Mouse (Mus musculus): Measurements from ENCODE around the gene Palm. TPM values are rescaled to one million over a fixed set of nuclear protein-coding genes. Genes with fewer than 3 reads are reported as not detected.
"Not testable (repeated sequence)": the region's sequence is repeated elsewhere in the genome, so short reads cannot be mapped to it uniquely, and the experiment has no call there.

Palm gene
- total RNA-seq (2022) = 100 to 1,000 TPM; 244 to 264 (median 260) TPM

DNA sequence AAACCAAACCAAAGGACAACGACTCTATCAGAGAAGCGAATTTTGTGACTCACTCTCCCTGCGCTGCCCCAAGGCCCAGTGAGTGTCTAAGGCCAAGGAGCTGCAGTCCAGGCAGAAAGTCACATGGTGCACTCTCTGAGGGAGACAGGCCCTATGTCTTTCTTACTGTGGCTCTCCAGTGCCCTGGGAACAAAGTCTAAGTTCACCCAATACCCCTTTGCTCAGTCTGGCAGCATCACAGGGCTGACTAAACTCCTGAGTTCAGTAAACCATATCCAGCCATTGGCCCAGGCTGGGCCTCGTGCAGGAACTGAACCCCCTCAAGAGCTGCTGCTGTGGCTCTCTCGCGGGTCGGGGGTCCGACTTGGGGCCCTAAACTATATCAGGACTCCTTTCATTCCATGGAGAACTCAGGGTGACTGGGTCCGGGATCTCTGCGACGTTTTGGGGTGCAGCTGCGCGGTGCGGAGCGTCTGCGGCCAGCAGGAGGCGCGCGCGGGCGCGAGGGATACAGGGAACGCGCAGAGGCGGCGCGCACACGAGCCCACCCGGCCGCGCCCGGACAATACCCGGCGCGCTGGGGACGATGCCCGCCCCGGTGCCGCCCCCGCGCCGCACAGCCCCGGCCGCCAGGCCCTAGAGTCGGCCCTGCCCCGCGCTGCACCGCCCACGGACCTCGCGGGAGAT, at the start of gene Palm:
Gene Palm, plus strand, starts transcription at position 522 of the 687 bp plus-strand sequence.
- peak; percentile 51 to 86 for DNase-seq (ENCODE audit: low spot score in 2 of 2)

DNA sequence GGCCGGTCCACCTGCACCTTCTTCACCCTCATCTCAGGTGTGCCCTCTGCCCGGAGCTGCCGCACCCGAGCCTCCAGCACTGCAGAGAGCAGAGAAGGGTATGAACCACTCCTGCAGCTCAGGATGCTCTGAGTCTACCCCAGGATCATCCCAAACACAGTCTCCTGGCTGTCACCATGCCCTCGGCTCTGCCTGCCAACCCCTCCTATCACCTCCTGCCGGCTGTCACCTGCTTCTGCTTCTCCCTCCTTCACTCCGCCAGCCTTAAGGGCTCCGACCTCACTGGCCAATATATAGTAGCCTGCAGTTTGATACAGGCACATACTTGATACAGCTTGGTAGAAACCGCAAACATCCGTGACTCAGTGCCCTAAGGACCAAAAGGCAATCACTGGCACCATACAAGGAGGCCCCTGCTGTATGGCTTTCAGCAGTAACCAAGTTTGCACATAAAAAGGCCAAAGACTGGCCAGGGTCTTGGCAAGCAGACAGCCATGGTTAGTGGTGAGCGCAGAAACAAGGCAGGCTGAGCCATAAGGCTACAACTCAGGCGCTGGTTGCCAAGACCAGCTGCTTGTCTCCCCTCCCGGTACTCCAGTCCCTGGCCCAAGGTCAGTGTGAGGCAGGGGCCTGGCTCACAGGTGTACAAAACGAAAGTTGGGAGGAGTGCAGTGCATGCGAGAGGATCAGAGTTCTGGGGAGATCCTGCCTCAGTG, 49.6 kb upstream of the Palm start:
- no peak for DNase-seq (ENCODE audit: low spot score in 2 of 2)

DNA sequence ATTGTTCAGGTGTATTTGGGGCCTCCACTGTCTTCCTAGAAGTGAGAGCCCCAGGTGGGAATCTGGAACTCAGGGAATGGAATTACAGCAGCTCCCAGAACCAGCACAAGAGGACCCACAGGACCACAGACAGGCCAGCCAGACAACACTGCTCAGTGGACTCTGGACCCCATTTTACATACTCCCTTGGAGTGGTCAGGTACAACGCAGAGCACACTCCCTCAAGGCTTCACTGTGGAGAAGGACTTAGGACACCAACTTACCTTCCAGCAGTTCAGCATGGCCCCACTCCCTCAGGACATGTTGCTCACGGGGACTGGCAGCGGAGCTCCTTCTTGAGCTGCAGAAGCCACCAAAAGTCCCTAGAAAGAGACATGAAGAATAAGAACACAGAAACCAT, 48.0 kb upstream of the Palm start:
- no peak for DNase-seq (ENCODE audit: low spot score in 2 of 2)

DNA sequence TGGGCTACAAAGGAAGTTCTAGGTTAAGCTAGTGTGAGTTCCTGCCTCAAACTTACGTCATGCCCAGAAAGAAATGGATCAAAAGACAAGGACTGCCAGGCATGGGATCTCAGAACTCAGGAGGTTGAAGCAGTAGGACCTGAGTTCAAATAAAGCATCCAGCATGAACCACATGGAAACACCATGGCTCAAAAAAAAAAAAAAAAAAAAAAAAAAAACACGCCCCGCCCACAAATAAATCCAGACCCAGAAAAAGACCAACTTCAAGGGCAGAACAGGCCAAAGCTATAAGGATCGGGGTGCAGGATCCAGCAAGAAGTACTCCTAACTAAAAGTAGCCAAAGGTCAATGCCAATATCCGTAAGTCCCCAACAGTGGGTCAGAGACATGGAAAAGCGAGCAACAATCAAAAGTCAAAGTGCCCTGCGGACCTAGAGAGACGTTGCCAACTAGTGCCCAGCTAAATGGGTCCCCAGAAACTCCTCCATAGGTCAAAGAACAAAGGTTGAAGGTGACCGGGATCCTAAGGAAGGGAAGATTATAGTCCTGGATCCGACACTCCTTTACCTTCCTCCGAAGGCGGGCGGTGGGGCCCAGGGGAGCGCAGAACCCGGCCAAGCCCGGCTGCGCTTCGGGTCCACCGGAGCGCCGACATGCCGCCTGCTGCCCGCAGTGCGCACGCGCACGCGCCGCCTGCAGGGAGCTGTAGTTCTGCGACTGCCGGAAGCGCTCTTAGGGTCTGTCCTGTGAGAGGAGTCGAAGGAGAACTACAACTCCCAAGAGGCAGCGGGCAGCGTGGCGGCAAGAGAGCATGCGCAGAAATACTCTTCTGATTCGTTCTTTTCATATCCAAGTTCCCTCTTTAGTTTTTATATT, 47.2 kb upstream of the Palm start, which contains the start of gene Polrmt:
Gene Polrmt, minus strand, starts transcription at position 684 of the 876 bp plus-strand sequence.
- peak; percentile 97 for DNase-seq (ENCODE audit: low spot score in 2 of 2)

DNA sequence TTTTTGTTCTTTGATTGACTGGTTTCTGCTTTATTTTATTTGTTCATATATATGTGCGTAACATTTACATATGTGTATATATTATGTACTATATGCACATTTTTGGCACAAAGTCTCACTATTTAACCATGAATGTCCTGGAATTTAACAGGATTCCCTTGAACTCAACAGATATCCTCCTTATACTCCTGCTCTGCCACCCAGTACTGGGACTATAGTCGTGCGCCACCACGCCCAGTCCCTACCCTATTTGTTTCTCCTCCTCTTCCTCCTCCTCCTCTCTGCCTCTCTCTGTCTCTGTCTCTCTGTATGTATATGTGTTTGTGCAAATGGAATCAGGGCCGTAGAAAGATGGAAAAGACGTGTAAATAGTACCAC, 46.6 kb upstream of the Palm start:
- DNase-seq (ENCODE audit: low spot score in 2 of 2) = no peak

DNA sequence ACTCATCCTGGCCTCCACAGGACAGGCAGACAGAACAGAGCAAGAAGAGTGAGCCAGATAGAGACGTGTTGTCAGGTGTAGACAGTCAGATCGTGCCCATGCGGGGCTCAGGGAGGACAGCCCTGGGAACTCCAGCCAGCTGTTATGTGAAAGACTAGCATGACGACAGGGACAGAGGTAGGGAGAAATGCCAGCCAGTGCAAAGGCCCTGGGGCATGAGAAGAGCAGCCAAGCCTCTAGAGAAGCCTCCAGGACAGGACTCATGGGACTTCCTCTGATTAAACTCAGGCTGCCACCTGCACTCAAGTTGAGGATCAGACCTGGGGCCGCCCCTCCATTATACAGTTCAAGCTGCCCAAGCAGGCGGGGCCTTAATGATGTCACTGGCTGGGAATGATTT, 44.9 kb upstream of the Palm start:
- DNase-seq (ENCODE audit: low spot score in 2 of 2) = no peak

DNA sequence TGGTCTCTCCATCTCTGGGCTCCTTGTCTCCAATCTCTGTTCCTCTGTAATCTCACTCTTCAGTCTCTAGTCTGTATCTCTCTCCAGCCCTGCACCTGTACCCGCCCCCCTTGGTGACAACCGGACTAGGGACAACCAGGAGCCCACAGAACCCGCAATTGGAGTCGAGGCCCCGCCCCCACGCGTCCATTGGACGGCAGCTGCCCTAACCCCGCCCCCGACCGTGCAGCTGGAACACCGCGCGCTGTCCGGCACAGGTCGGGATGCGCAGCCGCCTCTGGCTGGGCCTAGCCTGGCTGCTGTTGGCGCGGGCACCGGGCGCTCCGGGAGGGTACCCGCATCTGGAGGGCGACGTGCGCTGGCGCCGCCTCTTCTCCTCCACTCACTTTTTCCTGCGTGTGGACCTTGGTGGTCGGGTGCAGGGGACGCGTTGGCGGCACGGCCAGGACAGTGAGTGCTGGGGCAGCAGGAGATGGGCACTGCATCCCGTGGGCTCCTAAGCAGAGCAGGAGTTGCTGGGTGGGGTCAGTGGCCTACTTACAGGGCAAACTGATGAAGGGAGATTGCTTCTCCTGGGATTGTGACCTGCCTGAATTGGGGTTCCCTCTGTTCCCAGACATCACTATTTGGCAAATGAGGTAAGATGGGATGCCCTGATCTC, 38.4 kb upstream of the Palm start, which contains the start of gene Fgf22:
Gene Fgf22, plus strand, starts transcription at position 221 of the 661 bp plus-strand sequence.
- peak; percentile 68 to 70 for DNase-seq (ENCODE audit: low spot score in 2 of 2)

DNA sequence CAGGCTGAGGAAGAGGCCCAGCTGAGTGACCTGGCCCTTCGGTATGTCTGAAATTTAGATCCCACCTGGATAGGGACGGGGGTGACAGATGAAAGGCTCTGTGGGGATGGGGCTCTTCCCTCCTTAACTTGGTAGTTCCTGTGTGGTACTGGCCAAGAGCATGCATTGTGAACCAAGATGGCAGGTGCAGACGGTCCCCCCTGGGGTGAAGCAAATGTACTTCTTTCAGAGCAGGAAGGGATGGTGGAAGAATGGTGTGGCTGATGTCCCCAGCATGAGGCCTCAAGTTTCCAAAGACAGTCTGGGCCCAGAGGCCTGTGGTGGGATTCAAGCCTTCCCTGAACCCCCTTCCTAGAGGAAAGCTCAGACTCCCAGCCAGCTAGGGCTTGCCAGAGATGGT, 37.5 kb upstream of the Palm start:
- no peak for DNase-seq (ENCODE audit: low spot score in 2 of 2)

DNA sequence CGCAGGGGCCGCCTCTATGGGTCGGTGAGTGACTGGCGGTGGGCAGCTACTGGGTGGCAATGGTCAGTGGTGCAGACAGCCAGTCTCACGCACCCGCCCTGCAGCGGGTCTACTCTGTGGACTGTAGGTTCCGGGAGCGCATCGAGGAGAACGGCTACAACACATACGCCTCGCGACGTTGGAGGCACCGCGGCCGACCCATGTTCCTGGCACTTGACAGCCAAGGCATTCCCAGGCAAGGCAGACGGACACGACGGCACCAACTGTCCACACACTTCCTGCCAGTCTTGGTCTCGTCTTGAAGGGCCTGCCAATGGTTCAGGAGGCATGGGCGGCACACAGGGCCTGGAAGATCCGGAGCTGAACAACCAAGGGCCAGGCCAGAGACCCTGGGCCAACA, 36.7 kb upstream of the Palm start:
- DNase-seq (ENCODE audit: low spot score in 2 of 2) = no peak

DNA sequence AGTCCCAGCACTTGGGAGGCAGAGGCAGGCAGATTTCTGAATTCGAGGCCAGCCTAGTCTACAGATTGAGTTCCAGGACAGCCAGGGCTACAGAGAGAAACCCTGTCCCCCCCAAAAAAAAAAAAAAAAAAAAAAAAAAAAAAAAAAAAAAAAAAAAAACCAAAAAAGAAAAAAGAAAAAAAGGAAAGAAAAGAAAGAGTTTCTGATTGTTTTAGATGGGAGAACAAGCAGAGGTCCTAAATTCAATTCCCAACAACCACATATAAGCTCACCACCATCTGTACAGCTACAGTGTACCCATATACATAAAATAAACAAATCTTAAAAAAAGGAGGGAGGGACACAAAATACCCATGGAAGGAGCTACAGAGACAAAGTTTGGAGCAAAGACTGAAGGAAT, 33.7 kb upstream of the Palm start:
- not testable (repeated sequence) for DNase-seq (ENCODE audit: low spot score in 2 of 2)

DNA sequence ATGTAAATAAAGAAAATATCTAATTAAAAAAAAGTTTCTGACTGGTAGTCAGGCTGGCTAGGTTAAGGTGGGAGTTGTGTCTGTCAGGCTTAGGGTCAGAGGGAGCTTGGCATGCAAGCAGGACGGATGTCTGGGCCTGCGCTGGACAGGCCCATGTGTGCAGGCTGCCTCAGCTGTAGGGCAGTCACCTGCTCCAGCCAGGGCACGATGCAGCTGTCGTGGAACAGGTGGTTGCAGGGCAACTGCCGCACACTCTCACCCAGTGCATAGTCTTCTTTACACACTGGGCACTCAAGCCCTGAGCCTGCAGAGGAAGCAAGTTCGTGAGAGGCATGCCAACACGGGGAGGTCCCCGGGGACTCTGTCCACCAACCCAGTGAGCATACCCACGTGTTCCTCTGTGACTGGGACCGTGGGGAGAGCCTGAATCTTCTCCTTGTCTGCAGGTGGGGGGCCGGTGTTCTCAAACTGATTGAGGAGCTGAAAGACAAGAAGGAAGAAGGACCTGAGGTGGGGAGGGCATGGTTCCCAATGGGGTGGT, 32.7 kb upstream of the Palm start:
- DNase-seq (ENCODE audit: low spot score in 2 of 2) = no peak

DNA sequence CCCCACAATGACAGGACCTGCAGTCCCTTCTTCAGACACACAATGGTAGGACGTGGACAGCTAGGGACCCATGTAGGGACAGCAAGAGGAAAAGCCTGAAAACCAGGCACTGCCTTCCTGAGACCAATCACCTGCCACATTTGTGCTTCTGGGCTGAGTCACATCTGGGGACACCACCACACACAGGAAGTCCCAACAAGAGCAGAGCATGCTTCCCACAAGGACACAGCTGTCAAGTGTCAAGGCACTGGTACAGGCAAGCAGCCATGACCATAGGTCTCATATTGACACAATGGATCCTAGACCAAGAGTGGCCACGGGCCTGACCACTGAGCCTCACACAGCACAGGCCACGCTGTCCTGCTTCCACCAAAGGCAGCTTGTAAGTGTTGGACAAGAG, 30.5 kb upstream of the Palm start:
- no peak for DNase-seq (ENCODE audit: low spot score in 2 of 2)

DNA sequence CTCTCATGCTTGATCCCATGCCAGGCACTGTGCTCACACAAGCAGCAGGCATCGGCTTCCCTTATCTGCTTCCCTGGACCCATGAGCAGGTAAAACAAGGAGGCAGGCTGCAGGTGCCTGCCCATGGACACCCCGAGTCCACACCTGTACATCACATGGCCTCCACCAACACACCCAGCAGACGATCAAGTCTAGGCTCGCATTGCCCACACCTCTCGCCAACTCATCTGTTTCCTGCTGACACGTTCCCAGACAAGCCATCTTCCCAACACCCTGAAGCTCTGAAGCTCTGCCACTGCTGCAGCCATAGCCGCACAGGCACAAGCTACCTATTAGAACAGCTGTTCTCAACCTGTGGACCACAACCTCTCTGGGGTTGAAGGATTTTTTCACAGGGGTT, 29.1 kb upstream of the Palm start:
- no peak for DNase-seq (ENCODE audit: low spot score in 2 of 2)

DNA sequence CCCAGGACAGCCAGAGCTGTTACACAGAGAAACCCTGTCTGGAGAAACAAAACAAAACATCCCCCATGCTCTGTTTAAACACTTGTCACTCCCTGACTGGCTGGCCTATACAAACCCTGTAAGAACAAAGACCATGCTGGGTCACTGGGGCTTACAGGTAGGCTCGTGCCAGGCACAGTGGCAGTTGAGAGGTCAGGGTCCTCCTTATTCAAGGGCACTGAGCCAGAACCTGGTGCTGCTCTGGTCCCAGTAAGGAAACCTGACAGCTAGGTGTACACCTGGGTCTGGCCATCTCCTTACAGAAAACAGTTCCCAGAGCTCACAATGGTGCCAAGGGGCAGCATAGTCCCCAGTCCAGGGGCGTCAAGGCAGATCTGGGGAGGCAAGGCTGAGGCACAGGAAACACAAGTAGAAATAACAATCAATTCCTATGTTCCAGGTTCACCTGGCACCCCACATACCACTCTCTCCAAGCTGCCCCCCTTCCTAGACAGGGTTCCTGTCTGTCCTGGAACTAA, 28.1 kb upstream of the Palm start:
- no peak for DNase-seq (ENCODE audit: low spot score in 2 of 2)

DNA sequence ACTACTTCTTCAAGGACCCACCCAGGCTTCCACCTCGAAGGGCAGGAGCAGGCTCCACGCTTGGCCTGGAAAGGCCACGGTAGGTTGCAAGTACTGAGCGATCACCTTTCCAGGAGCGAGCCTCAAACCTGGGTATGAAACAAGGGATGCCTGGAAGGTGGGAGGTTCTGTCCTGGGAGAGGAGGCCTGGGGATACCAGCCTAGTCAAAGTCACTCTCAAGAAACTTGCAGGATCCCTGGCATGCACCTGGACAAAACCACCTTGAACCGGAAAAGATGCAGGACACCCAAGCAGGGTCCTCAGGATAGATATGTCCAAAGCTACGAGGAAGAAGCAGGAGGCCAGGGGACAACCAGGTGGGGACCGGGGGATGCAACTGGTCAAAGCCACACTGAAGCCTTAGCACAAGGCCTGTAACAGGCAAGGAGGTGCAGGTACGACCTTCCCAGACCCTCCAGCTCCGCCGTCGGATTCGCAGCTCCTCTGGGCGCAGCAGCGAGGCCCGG, 27.3 kb upstream of the Palm start:
- DNase-seq (ENCODE audit: low spot score in 2 of 2) = peak in 1 of 2 experiments; percentile 38

DNA sequence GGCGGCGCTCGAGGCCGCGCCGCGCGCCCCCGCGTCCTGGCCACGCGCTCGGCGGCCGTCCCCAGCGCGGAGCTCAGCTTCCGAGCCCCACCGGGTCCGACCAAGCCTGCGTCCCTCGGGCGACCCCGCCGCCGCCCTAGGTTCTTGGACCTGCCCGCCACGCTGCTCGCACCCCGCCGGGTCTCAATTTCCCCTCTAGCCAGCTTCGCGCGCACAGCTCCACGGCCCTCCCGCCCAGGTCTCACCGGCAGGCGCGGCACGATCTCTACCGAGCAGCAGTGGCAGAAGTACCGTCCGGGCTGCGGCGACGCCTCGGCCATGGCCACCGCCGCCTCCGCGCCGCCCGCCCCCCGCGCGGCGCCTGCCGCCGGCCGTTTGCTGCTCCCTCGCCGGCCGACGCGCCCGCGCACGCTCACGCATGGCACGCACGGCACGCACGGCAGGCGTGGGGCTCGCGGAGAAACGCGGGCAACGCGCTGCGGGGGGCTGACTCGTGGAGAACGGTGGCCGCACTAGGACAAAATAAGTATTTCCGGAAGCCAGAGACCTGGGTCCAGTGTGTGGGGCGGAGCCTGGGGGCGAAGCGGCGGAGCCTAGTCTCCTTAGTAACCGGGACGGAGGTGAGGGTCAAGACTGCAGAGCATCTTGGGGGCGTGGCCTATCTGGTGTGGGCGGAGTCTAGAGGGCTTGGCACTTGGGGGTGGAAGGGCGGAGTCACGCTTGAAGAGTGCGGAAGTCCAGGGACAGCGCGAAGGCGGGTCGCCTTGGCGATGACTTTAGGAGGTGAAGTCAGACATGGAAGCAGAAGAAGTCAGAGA, 26.7 kb upstream of the Palm start, which contains the start of gene Rnf126:
Gene Rnf126, minus strand, starts transcription at position 445 of the 818 bp plus-strand sequence.
- DNase-seq (ENCODE audit: low spot score in 2 of 2) = peak; percentile 98 to 99

DNA sequence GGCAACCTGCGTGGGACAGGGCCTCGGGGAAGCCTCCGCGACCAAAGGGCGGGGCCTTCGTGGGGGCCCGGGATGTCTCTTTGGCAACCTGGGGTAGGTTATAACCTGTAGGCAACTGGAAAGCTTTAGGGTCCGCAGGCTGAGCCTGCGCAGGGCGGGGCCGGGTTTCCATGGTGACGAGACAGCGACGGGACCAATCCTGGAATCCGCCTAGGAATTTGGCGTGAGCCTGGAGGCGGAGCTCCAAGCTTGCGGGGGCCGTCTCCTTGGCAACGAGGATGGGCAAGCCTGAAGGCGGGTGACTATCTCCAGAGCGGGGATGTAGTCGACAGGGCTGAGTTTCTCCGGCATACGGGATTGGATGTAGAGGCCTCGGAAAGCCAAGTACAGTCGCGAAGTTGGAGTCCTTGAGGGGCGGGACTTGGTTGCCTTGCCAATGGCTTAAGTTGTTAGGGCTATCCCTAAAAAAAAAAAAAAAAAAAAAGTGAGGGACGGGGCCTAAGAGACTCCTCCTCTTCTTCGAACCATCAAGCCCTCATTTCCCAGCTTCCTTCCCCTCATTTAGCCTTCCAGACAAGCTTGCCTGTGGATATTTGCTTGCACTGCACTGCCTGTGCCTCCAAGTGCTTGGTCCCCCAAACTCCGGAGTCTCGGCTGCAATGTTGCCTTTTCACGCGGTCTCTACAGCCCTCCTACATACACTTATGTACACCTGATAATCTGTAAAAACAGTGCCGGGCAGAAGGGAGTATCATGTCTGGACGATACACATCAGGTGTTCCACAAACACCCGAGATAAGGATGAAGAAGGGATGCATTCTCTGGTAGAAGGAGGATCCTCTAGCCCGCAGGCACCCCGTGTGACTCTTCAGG, 25.8 kb upstream of the Palm start:
- DNase-seq (ENCODE audit: low spot score in 2 of 2) = peak; percentile 95 to 96

DNA sequence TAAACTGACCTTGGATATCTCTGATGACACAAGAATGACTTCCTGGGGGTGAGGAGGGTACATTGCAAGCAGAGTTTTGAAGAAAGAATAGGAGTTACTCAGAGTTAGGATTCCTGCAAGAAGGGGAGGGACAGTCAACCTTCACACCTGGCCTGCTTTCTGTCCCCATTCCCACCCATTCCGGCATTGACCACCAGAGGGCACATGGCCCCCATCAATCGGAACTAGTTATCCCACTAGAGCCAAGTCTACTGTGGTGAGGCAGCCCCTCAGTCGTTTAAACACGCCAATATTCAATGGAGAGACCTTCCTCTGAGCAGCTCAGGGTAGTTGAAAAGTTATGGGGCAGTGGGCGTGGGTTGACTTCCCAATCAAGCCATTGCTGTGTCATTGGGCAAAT, 25.0 kb upstream of the Palm start:
- DNase-seq (ENCODE audit: low spot score in 2 of 2) = peak; percentile 69 to 77

DNA sequence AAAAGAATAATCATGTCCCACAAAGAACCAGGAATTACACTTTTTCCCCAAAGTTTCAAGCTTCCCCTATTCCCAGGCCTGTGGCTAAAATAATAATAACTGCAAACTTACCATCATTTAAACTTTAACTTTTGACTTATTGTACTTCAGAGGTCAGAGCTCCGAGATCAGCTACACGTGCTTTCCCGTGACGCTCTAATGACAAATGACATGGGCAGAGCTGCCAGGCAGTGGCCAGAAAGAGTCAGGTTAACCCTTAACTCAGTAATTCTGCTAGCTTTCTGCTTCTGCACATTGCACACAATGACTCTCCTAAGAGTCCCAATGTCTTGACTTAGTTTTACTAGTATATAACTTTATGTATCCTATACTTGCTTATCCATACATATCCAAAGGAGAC, 24.0 kb upstream of the Palm start:
- DNase-seq (ENCODE audit: low spot score in 2 of 2) = no peak

Measured in layer of hippocampus, adult 8-10 months (tissue).